Mouse (Mus musculus) CD4-positive naive resting alpha-beta T cell, adult 76 days (primary cell): ENCODE measurements around the gene Fam114a1. TPM values are rescaled to one million over a fixed set of nuclear protein-coding genes. Genes with fewer than 3 reads are reported as not detected.

Experiments
- total RNA-seq: library from RNA; stranded (reverse); gene quantifications from one replicate; pipeline ENCODE4 v1.2.4, GENCODE M21; 2023

The Fam114a1 gene
- total RNA-seq: 1.5 TPM

GRCm38 (mm10) chr5:64969861-64970771, at the start of gene Fam114a1:
Gene Fam114a1 (plus strand): TSS chr5:64970071.

GRCm38 (mm10) chr5:64959843-64960230, 10.0 kb upstream of the Fam114a1 start, which contains the start of gene Tlr6:
Gene Tlr6 (minus strand): TSS chr5:64960097.

Other genes with a start within 250 kb of the Fam114a1 start
- 306 TPM for gene Klf3, start 166.7 kb upstream of the Fam114a1 start, total RNA-seq
- gene Tlr1, start 36.5 kb upstream of the Fam114a1 start, total RNA-seq: 43.4 TPM
- gene Tlr6, start 10.0 kb upstream of the Fam114a1 start, total RNA-seq: 5.5 TPM
- gene Tmem156, start 122.1 kb downstream of the Fam114a1 start, total RNA-seq: 29.5 TPM
- 24.7 TPM for gene Klhl5, start 137.5 kb downstream of the Fam114a1 start, total RNA-seq
- gene Wdr19, start 229.6 kb downstream of the Fam114a1 start, total RNA-seq: 2.6 TPM